Mouse (Mus musculus) lung, postnatal 4 days (tissue): Measurements from ENCODE around the gene Atp5e.

Experiments
- DNase-seq, 2 experiments: peaks; one replicate each; pipeline ENCODE4 v3.0.0; 2021

The Atp5e gene

DNA sequence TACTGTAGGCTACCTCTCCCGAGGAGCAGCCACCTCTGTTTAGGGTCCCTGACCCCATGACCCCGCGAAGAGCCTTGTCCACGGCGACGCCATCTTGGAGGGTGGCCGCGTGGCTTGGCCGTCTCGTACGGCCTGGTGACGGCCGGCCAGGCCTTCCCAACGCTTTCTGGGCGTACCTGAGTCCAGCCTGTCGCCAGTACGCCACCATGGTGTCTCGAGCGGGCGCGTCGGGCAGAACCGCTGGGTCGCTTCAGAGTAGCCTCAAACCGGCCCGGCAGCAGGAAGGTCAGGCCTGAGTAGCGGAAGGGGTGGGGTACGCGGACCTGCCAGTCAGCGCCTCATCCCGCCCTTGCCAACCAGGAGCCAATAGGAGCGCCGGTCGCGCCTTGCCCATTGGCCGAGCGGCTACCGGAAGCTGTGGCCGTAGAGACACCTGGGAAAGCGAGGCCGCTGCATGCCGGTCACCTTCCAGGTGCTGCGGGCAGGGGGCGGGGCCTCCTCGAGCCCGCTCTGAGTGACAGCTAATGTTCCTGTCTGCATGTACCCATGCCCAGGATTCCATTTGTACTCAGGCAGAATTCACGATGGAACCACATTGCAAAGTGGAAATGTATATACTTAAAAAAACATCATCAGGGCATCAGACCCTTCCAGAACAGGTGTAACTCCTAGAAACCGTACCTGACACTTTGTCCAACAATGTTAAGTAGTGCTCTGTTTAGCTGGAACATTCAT is at the start of gene Atp5e:
Gene Atp5e (minus strand): TSS at position 317 of the 735 bp plus-strand sequence.
- peak; percentile 97 to 98 for DNase-seq

GRCm38 (mm10) chr2:174509825-174510224 is 45.9 kb upstream of the Atp5e start:
- no peak for DNase-seq

- DNase-seq: peak in 1 of 2 experiments; percentile 55
Observed at GRCm38 (mm10) chr2:174507998-174508397, 44.1 kb upstream of the Atp5e start.

- no peak for DNase-seq
Observed at GRCm38 (mm10) chr2:174502831-174503460, 39.0 kb upstream of the Atp5e start.

- no peak for DNase-seq
Observed at GRCm38 (mm10) chr2:174502321-174502720, 38.4 kb upstream of the Atp5e start.

- DNase-seq: no peak
Observed at GRCm38 (mm10) chr2:174501517-174501916, 37.6 kb upstream of the Atp5e start.

DNA sequence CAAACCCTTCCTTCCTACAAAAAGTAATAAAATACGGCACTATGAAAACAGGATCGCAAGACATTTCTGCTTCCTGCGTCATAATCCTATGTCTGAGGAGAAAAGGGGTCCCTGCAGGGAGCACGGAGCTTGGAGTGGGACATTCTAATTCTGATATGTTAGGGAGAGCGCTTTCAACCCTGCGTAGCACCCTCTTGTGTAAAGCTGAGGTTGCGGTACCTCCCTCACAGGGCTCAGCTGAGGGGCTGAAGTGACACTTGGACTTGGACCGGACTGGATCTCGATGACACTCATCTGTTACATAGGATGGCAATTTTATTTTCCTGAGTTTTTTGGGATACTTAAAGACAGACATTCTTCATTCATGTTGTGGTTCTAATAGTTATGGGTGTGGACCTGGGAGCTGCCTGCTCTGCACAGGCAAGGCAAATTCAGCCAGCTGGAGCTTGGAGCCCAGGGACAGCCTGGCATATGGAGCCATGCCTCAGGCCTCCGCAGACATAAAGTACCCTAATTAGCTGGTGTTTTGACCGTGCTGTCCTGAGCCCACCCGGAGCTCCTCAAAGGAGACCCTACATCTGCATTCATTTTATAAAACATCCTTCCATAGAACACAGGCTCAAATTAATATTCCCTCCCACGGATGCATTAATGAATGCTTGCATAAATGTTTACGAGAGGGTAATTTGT is 37.1 kb upstream of the Atp5e start:
- DNase-seq: no peak

- peak in 1 of 2 experiments; percentile 35 for DNase-seq
Observed at GRCm38 (mm10) chr2:174492858-174493257, 29.0 kb upstream of the Atp5e start.

- DNase-seq: no peak
Observed at GRCm38 (mm10) chr2:174487005-174487404, 23.1 kb upstream of the Atp5e start.

DNA sequence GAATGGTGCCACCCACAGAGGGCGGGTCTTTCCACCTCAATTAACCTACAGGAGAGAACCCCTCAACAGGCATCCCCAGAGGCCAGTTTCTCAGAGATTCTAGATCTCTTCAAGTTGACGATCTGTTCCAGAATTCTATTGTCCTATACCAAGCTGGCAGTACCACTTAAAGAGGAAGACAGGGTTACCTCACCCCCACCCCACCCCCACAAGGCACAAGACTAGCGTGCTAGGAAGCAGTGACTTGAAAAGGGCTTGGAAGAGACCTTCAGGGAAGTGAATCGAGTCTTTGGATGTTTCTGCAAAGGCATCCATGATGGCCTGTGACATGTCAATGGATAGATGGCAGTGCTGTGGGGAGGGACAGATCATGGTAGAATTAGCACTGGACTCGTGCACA is 14.8 kb upstream of the Atp5e start:
- no peak for DNase-seq

GRCm38 (mm10) chr2:174477543-174478319 is 13.8 kb upstream of the Atp5e start:
- no peak for DNase-seq

DNA sequence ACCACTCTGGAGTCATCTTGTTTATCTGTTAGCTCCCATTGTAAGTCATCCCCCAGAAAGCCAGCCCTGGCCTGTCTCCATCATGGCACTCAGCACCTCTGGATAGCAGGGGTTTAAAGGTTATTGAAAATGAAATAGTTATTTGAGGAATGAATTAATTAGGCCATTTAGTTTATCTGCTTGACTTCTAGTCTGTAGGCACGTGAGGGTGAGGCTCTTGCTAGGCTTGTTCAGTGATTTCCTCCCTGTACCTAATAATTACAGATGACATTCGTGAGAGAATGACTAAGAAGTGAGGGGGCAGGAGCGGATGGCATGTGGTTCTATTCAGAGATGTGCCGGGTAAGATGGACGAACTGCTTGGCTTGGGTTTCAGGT is 9.6 kb upstream of the Atp5e start:
- no peak for DNase-seq

GRCm38 (mm10) chr2:174472818-174473549 is 9.1 kb upstream of the Atp5e start, which contains the start of gene Prelid3b:
TSS of gene Prelid3b (minus strand) at chr2:174473081.
- DNase-seq: peak; percentile 100

- DNase-seq: no peak
Observed at GRCm38 (mm10) chr2:174472407-174472806, 8.5 kb upstream of the Atp5e start.

- no peak for DNase-seq
Observed at GRCm38 (mm10) chr2:174470786-174471405, 7.0 kb upstream of the Atp5e start.

DNA sequence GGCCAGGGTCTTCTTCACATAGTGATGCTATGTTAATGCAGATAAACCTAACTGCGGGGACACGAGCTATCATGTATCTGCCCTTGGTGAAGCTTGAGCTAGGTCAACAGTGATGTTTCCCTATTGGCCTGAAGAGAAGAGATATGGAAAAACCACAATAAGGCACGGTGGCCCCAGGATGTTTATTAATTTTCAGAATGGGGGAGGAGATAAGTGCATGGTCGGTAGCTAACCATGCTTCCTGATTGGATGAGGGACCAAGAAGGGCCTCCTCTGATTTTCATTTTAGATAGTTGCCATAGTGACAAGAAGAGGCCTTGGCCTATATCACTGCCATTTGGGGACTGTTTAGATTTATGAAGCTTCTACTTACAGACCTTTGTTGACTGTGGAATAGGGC is 6.4 kb upstream of the Atp5e start:
- DNase-seq: no peak

GRCm38 (mm10) chr2:174463370-174463769 is 535 bp downstream of the Atp5e start:
- DNase-seq: no peak

DNA sequence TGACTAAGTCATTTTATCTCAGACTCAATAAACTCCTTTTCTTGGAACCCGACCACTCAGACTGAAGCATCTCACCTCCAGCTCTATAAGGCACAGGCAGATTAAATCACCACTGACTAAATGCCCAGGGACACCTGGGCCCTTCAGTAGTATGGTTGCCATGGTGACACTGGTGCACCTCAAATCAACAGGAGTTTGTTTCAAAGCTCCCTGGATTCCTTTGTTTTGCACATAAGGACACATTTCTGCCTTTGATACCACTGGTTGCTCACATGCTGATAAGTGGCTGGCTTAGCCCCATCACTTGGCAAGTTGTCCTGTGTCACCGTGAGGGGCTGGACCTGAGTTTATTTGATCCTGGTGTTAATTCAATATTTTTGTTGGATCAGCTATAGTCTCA is 4.5 kb downstream of the Atp5e start:
- no peak for DNase-seq

DNA sequence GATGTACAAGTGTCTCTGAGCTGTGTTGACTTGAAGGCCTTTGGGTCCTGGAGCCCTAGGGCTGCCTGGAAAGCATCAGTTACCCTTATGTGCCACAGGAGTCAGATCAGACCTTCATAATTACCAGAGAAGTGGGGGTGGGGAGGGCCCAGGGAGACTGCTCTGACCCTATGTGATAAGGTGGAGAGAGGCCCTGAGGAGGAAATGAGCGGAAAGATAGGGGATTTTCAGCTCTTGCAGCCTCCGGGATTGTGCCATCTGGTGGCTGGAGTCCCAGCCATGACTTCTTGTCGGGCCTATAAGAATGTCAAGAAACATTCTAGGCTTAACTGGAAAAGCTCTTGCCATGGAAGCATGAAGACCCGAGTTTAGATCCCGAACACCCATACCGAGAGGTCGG is 10.2 kb downstream of the Atp5e start:
- peak in 1 of 2 experiments; percentile 32 for DNase-seq

DNA sequence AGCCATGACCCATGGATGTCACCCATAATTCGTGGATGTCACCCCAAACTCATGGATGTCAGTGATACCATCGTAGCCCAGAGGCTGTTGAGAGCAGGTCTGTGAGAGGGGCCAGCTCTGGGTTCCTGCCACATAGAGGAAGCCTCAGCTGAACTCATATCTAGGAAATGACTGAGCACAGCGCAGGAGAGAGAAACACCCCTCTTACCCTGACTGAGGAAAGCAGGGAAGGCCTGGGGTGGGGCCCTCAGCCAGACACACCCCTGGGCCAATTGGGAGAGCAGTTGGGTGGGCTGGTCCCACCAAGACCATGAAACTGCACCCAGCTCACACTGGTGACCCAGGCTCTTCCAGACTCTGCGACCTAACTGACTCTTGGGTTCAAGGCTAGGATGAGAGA is 13.6 kb downstream of the Atp5e start, which contains the start of gene Tubb1:
Gene Tubb1 (plus strand): TSS at position 343 of the 400 bp plus-strand sequence.
- no peak for DNase-seq

GRCm38 (mm10) chr2:174448405-174448804 is 15.5 kb downstream of the Atp5e start:
- no peak for DNase-seq

- no peak for DNase-seq
Observed at GRCm38 (mm10) chr2:174446905-174447304, 17.0 kb downstream of the Atp5e start.
